Mouse (Mus musculus): ENCODE data around the gene Gm11011. TPM values are rescaled to one million over a fixed set of nuclear protein-coding genes. Genes with fewer than 3 reads are reported as not detected.

The Gm11011 gene
- polyA plus RNA-seq, 1 experiment from 2014 or later, result not detected

- no peaks in the 10 kb centered on the region for H3K27me3 ChIP-seq
- 12% methylated on average over 8 of the region's 8 CpGs for WGBS
- H3K36me3 ChIP-seq, result no peaks in the 10 kb centered on the region
- H3K4me2 ChIP-seq, result peak overlapping the region; percentile 43
- H3K27ac ChIP-seq, result 0 out of 2 replicates have a peak overlapping the region, but pooled peaks have one; percentile 62
- ATAC-seq (replicated peaks; ENCODE audit: low FRiP score), result peak; percentile 50; the same call in 1 of the 2 replicates
- no peak overlapping the region for H3K9ac ChIP-seq
- H3K9me3 ChIP-seq (replicated peaks), result no peaks in the 10 kb centered on the region
- no peak overlapping the region for H3K4me3 ChIP-seq (replicated peaks)
- H3K4me1 ChIP-seq, result peaks cover 53% of the 10 kb centered on the region
These were observed 23.3 kb upstream of the Gm11011 start for GRCm38 (mm10) chr2:169610882-169611281.

- H3K4me2 ChIP-seq, result peak overlapping the region; percentile 43
- H3K4me1 ChIP-seq, result peaks cover 53% of the 10 kb centered on the region
- no peaks in the 10 kb centered on the region; the same call in 1 of the 2 replicates for H3K27me3 ChIP-seq
- 19% methylated on average over 13 of the region's 13 CpGs for WGBS
- H3K9ac ChIP-seq, result no peak overlapping the region
- H3K4me3 ChIP-seq (replicated peaks), result 0 out of 2 replicates have a peak overlapping the region, but pooled peaks have one; percentile 8
- H3K9me3 ChIP-seq (replicated peaks), result no peaks in the 10 kb centered on the region
- H3K36me3 ChIP-seq, result no peaks in the 10 kb centered on the region
- ATAC-seq (replicated peaks; ENCODE audit: low FRiP score), result no peak
- 0 out of 2 replicates have a peak overlapping the region, but pooled peaks have one; percentile 62 for H3K27ac ChIP-seq
These were observed 22.4 kb upstream of the Gm11011 start for GRCm38 (mm10) chr2:169609956-169610355.

- H3K36me3 ChIP-seq, result no peaks in the 10 kb centered on the region
- 20% methylated on average over 2 of the region's 2 CpGs for WGBS
- no peak for ATAC-seq (replicated peaks; ENCODE audit: low FRiP score)
- peaks cover 49% of the 10 kb centered on the region for H3K4me1 ChIP-seq
- no peak overlapping the region for H3K9ac ChIP-seq
- no peaks in the 10 kb centered on the region; the same call in 1 of the 2 replicates for H3K27me3 ChIP-seq
- no peak overlapping the region for H3K4me2 ChIP-seq
- no peak overlapping the region for H3K4me3 ChIP-seq (replicated peaks)
- H3K27ac ChIP-seq, result no peak overlapping the region
- H3K9me3 ChIP-seq (replicated peaks), result no peaks in the 10 kb centered on the region
These were observed 20.2 kb upstream of the Gm11011 start for GRCm38 (mm10) chr2:169607787-169608186.

GRCm38 (mm10) chr2:169606901-169607678 lies 19.5 kb upstream of the Gm11011 start:
- 67% methylated on average over 13 of the region's 13 CpGs for WGBS
- ATAC-seq (replicated peaks; ENCODE audit: low FRiP score), result no peak
- no peak overlapping the region for H3K9ac ChIP-seq

GRCm38 (mm10) chr2:169600163-169600562 lies 12.6 kb upstream of the Gm11011 start:
- H3K9me3 ChIP-seq (replicated peaks), result no peaks in the 10 kb centered on the region
- no peak for ATAC-seq (replicated peaks; ENCODE audit: low FRiP score)
- H3K27me3 ChIP-seq, result 0 out of 2 replicates have a peak, but pooled peaks cover 2% of the 10 kb centered on the region
- H3K4me2 ChIP-seq, result no peak overlapping the region
- 47% methylated on average over 6 of the region's 6 CpGs for WGBS
- H3K36me3 ChIP-seq, result no peaks in the 10 kb centered on the region
- H3K9ac ChIP-seq, result no peak overlapping the region
- peaks cover 4% of the 10 kb centered on the region; the same call in 1 of the 2 replicates for H3K4me1 ChIP-seq
- no peak overlapping the region for H3K4me3 ChIP-seq (replicated peaks)
- 0 out of 2 replicates have a peak overlapping the region, but pooled peaks have one; percentile 32 for H3K27ac ChIP-seq

More at GRCm38 (mm10) chr2:169606901-169607678, 19.5 kb upstream of the Gm11011 start:
- H3K27ac ChIP-seq, result no peak overlapping the region
- H3K4me3 ChIP-seq (replicated peaks), result no peak overlapping the region
- H3K9me3 ChIP-seq (replicated peaks), result no peaks in the 10 kb centered on the region
- H3K4me1 ChIP-seq, result peaks cover 44% of the 10 kb centered on the region
- H3K4me2 ChIP-seq, result no peak overlapping the region
- no peaks in the 10 kb centered on the region for H3K36me3 ChIP-seq
- no peaks in the 10 kb centered on the region; the same call in 1 of the 2 replicates for H3K27me3 ChIP-seq

GRCm38 (mm10) chr2:169599591-169599990 lies 12.0 kb upstream of the Gm11011 start:
- Histone ChIP-seq H3K27ac (no peak overlapping the region), H3K9ac (no peak overlapping the region), H3K9me3 (replicated peaks) (no peaks in the 10 kb centered on the region), H3K4me1 (peaks cover 4% of the 10 kb centered on the region; the same call in 1 of the 2 replicates), H3K27me3 (0 out of 2 replicates have a peak, but pooled peaks cover 2% of the 10 kb centered on the region), H3K4me3 (replicated peaks) (no peak overlapping the region), H3K36me3 (no peaks in the 10 kb centered on the region), H3K4me2 (no peak overlapping the region)
- no peak for ATAC-seq (replicated peaks; ENCODE audit: low FRiP score)
- 91% methylated on average over 4 of the region's 4 CpGs for WGBS

GRCm38 (mm10) chr2:169597971-169598370 lies 10.4 kb upstream of the Gm11011 start:
- H3K4me2 ChIP-seq, result no peak overlapping the region
- ATAC-seq (replicated peaks; ENCODE audit: low FRiP score), result no peak

GRCm38 (mm10) chr2:169597357-169597756 lies 9.8 kb upstream of the Gm11011 start:
- no peak overlapping the region for H3K4me2 ChIP-seq
- peaks cover 4% of the 10 kb centered on the region; the same call in 1 of the 2 replicates for H3K4me1 ChIP-seq
- H3K36me3 ChIP-seq, result no peaks in the 10 kb centered on the region
- H3K4me3 ChIP-seq (replicated peaks), result no peak overlapping the region
- H3K9ac ChIP-seq, result no peak overlapping the region
- no peak overlapping the region for H3K27ac ChIP-seq
- H3K9me3 ChIP-seq (replicated peaks), result no peaks in the 10 kb centered on the region
- no peak for ATAC-seq (replicated peaks; ENCODE audit: low FRiP score)
- 0 out of 2 replicates have a peak, but pooled peaks cover 2% of the 10 kb centered on the region for H3K27me3 ChIP-seq
- 86% methylated on average over 6 of the region's 6 CpGs for WGBS

More at GRCm38 (mm10) chr2:169597971-169598370, 10.4 kb upstream of the Gm11011 start:
- Histone ChIP-seq H3K36me3 (no peaks in the 10 kb centered on the region), H3K9ac (no peak overlapping the region), H3K27ac (no peak overlapping the region), H3K9me3 (replicated peaks) (no peaks in the 10 kb centered on the region), H3K4me3 (replicated peaks) (no peak overlapping the region), H3K27me3 (0 out of 2 replicates have a peak, but pooled peaks cover 2% of the 10 kb centered on the region), H3K4me1 (peaks cover 4% of the 10 kb centered on the region; the same call in 1 of the 2 replicates)
- WGBS, result 91% methylated on average over 8 of the region's 8 CpGs

- Histone ChIP-seq H3K9me3 (replicated peaks) (no peaks in the 10 kb centered on the region), H3K36me3 (no peaks in the 10 kb centered on the region), H3K27ac (no peak overlapping the region), H3K4me3 (replicated peaks) (no peak overlapping the region), H3K27me3 (no peaks in the 10 kb centered on the region), H3K4me2 (no peak overlapping the region), H3K4me1 (0 out of 2 replicates have a peak, but pooled peaks cover 3% of the 10 kb centered on the region), H3K9ac (no peak overlapping the region)
- ATAC-seq (replicated peaks; ENCODE audit: low FRiP score), result no peak
- 65% methylated on average over 3 of the region's 3 CpGs for WGBS
These were observed 6.2 kb upstream of the Gm11011 start for GRCm38 (mm10) chr2:169593742-169594141.

- no peak for ATAC-seq (replicated peaks; ENCODE audit: low FRiP score)
- H3K36me3 ChIP-seq, result no peaks in the 10 kb centered on the region
- no peak overlapping the region for H3K4me3 ChIP-seq (replicated peaks)
- 74% methylated on average over 8 of the region's 8 CpGs for WGBS
- H3K27ac ChIP-seq, result no peak overlapping the region
- no peaks in the 10 kb centered on the region for H3K9me3 ChIP-seq (replicated peaks)
- H3K4me2 ChIP-seq, result no peak overlapping the region
- no peak overlapping the region for H3K9ac ChIP-seq
- H3K27me3 ChIP-seq, result no peaks in the 10 kb centered on the region
- H3K4me1 ChIP-seq, result peaks cover 14% of the 10 kb centered on the region
These were observed 2.9 kb upstream of the Gm11011 start for GRCm38 (mm10) chr2:169590412-169590811.

GRCm38 (mm10) chr2:169589697-169590096 lies 2.2 kb upstream of the Gm11011 start:
- no peaks in the 10 kb centered on the region for H3K36me3 ChIP-seq
- WGBS, result 92% methylated on average over 10 of the region's 10 CpGs

GRCm38 (mm10) chr2:169586688-169587087 lies 857 bp downstream of the Gm11011 start:
- no peak overlapping the region for H3K9ac ChIP-seq
- no peak overlapping the region for H3K27ac ChIP-seq
- H3K4me1 ChIP-seq, result peaks cover 23% of the 10 kb centered on the region
- no peak overlapping the region for H3K4me2 ChIP-seq
- no peaks in the 10 kb centered on the region for H3K27me3 ChIP-seq
- no peak for ATAC-seq (replicated peaks; ENCODE audit: low FRiP score)
- no peaks in the 10 kb centered on the region for H3K36me3 ChIP-seq
- no peaks in the 10 kb centered on the region for H3K9me3 ChIP-seq (replicated peaks)
- WGBS, result 80% methylated on average over 3 of the region's 3 CpGs
- H3K4me3 ChIP-seq (replicated peaks), result no peak overlapping the region

More at GRCm38 (mm10) chr2:169589697-169590096, 2.2 kb upstream of the Gm11011 start:
- ATAC-seq (replicated peaks; ENCODE audit: low FRiP score), result no peak
- Histone ChIP-seq H3K9me3 (replicated peaks) (no peaks in the 10 kb centered on the region), H3K4me3 (replicated peaks) (no peak overlapping the region), H3K27me3 (no peaks in the 10 kb centered on the region), H3K27ac (no peak overlapping the region), H3K4me1 (peaks cover 21% of the 10 kb centered on the region), H3K4me2 (no peak overlapping the region), H3K9ac (no peak overlapping the region)

Measured in kidney, embryonic 15.5 days (tissue).